Mouse (Mus musculus): ENCODE measurements around the gene Sag. TPM values are rescaled to one million over a fixed set of nuclear protein-coding genes. Genes with fewer than 3 reads are reported as not detected.

Gene Sag
- total RNA-seq (2022): under 1 TPM in 1 of 4 experiments, not detected in 3; 0.16 TPM

DNA sequence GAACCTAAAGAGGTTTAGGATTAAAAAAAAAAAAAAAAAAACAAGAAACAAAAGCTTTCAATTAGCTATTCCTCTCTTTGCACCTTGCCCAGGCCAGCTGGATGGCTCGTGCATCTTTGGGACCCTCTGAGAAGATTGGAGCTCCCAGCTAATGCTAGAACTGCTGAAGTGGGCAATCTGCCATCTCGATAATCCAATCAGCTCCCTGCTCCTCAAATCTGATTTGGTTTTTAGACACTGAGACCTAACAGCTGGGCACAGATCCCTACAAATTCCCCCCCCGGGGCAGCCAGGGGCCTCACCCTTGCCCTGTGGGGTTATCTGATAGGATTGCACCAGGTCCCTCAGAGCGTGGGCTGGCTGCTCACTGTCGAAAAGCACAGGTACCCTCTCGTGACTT lies at the start of gene Sag:
Gene Sag, plus strand, starts transcription at position 105 of the 400 bp plus-strand sequence.
- no peak for DNase-seq (ENCODE audit: low spot score in 2 of 2)

DNA sequence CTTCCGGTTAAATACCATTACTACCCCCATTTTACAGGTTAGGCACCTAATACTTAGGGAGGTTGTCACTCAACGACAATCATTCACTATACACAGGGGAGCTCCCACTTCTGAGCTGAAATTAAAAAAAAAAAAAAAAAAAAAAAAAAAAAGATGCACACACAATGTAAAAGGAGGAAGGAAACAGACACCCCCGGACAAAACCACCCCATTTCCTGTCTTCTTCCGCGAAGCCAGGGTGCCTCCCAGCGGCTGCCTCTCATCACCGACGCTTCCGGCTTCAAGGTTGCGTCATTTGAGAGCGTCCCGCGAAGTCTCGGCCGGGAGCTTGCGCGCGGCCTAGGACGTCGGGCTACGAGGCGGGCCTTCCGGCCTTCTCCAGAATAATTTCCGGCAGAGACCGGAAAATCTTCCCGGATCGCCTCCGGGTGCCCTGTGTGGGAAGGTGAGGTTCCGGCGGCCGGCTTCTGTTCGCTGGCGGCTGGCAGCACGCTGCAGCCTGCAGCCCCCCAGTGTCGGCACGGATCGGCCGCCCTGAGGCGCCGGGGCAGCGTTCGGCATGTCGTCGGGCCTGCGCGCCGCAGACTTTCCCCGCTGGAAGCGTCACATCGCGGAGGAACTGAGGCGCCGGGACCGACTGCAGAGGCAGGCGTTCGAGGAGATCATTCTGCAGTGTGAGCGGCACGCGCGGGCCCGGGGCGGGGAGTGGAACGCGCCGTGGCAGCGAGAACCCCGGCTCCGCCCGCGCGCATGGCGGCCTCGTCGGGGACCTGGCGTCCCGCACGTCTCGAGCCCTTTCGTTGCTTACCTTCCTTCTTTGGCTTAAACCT lies 47.6 kb upstream of the Sag start, which contains the start of gene Atg16l1:
Gene Atg16l1, plus strand, starts transcription at position 230 of the 830 bp plus-strand sequence.
- DNase-seq (ENCODE audit: low spot score in 2 of 2): peak; percentile 87 to 89

DNA sequence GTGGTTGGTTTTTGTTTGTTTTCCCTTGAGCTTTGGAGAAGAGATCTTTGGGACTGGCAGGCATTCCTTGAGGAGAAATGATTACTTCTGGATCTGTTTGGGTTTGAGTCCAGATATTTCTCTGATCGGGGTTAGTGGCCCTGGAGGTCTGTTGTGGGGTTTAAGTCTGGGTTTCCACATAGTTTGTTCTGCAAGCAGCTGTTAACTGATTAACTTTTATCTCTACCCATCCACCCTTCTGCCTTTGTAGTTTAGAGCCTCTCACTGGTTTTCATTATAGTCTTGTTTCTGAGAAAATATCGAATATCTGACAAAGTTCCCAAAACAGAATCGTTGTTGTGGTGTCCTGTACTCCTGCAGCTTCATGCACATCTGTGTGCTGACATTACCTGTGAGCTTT lies 39.7 kb upstream of the Sag start:
- no peak for DNase-seq (ENCODE audit: low spot score in 2 of 2)

DNA sequence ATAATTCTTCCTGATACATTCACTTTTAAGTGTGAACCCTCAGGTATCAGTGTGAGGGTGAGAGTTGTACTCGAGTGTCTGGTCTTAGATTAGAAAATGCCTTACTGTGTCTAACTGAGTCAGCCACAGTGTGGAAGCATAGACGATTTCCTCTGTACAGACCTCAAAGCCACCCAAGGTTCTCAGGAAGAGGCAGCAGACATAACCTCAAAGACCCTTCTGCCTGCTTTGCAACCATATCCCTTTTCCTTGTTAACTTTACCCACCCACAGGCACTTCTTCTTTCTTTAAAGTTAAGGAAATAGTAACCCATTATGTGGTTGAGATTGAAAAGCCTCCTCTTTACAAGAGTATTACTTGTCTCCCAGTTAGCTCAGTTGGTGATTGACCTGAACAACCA lies 37.7 kb upstream of the Sag start:
- no peak for DNase-seq (ENCODE audit: low spot score in 2 of 2)

DNA sequence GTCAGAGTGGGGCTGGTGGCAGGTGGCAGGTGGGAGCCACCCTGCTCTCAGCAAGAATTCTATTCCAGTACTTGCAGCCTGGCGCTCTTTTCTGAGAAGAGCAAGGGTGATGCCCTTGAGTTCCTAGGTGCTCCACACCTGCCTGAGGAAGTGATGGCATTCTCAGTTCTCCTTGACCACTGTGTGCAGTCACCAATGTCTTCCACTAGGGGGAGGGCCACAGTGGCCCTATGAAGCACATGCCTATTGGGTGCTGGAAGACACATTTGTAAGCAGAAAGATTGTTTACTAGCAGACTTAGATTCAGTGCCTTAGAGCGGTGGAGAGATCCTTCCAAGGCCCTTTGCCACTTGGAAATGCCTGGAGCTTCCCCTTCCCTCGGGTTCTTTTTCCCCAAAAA lies 37.2 kb upstream of the Sag start:
- DNase-seq (ENCODE audit: low spot score in 2 of 2): no peak

DNA sequence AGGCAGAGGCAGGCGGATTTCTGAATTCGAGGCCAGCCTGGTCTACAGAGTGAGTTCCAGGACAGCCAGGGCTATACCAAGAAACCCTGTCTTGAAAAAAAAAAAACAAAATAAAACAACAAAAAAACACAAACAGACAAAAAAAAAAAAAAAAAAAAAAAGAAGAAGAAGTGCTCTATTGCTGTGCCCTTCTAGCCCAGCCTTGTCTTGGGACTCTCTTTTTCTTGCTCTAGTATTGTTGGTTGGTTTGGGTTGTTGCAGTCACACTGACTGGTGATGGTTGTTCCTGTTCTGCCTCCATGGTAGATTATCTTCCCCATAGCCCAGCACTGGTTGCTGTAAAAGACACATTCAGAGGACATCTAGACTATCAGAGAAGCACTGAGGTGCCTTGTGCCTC lies 34.2 kb upstream of the Sag start:
- no peak for DNase-seq (ENCODE audit: low spot score in 2 of 2)

DNA sequence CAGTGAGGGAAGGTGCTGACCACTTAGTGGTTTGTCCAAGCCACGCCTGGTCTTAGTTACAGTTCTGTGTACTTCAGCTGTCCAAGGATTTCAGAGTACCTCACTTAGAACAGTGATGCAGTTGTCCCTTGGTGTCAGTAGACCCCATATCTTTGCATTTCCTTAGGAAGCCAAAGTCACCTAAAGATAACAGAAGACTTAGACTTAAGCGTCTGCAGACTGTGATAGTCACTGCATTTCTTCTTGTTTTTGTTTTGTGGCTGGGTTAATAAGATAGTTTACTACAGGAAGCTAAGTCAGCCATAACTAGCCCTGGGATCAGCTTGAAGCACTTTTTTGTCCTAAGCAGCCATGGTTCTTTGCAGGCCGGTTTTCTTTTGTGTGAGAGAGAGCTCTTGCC lies 33.0 kb upstream of the Sag start:
- DNase-seq (ENCODE audit: low spot score in 2 of 2): no peak

DNA sequence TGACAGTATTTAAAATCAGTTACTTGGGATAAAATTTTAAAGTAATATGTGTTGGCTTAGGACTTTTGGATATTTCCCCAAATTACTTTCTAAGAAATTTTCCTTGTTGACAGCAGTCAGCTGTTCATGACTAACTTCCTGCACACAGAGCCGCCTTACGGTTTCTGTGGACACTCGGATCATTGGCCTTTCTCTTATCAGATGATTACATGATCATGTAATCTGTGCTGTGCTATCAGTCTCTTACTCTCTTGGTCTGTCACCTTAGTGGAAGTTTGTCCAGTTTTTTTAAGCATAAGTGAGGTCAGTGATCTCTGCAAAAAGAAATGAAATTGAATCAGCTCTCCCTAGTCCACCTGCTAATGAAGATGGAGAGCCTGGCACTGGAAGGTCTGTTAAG lies 31.8 kb upstream of the Sag start:
- no peak for DNase-seq (ENCODE audit: low spot score in 2 of 2)

DNA sequence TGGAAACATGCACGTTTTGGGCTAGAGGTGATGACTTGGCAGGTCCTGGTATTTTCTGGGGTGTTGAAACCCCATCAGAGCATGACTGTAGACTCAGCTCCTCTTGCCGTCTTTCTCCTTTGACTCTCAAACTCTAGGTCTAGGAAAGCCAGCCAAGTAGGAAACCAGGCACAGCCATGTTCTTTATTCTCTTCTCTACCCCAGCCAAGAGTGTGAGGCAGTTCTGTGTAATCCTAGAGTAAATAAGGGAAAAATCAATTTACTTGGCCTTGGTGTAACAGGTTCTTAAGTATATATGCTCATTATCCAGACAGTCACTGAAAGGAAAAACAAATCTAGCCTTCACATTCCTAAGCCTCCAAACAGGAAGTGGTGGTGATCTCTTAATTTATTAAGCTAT lies 30.1 kb upstream of the Sag start:
- no peak for DNase-seq (ENCODE audit: low spot score in 2 of 2)

DNA sequence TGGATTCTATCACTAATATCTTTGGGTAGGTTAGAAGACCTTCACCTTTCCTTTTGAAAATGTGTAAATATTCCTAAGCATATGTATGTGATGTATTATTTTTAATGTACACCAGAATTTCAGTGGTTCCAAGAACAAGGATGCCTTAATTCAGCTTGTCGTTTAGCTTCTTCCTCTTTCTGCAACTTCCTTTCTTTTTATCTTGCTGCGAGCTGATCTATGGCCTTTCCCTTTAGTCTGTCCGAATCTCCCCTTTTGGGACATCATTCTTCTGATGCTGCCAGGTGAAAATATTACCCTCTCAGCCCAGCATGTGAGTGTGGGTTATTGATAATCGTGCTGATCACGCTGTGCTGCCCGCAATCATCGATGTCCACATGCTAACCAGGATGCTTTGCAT lies 28.6 kb upstream of the Sag start:
- no peak for DNase-seq (ENCODE audit: low spot score in 2 of 2)

DNA sequence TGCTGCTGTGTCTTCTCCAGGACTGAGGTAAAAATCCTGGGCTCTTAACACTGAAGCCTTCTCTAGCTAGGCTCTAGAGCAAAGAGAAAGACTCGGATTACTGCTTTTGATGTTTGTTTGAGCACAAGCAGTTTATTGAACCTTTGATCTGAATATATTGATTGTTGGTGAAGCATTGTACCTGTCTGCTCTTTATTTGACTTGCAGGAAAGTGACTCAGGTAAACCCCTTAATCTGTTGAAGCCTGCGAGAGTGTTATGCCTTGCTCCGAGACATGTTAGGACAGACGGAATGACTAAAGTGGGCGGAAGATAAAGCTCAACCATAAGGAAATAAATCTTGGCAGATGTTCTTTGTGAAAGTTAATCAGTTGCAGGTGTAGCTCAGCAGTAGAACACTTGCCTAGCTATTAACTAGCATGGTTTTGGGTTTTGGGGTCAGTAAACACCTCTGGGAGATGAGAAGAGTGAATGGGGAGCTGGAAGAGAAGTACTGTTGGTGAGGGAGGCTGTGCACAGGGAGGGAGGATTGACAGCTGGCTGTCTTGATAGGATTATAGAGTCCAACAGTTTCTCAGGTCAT lies 24.2 kb upstream of the Sag start:
- no peak for DNase-seq (ENCODE audit: low spot score in 2 of 2)

DNA sequence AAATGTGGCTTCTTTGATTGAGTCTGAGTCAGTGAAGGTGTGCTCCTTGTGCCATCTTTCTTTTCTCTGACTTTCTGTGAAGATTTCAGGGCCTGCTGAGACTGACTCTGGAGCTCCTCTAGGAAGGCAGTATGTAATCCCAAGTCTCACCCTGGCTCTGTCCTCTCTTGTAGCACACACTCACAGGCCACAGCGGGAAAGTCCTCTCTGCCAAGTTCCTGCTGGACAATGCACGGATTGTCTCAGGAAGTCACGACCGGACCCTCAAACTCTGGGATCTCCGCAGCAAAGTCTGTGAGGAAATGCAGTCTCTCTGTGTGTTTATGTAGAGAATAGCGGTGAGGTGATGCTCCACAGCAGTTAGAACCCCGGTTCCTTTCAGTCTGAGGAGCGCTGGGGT lies 17.8 kb upstream of the Sag start:
- no peak for DNase-seq (ENCODE audit: low spot score in 2 of 2)

DNA sequence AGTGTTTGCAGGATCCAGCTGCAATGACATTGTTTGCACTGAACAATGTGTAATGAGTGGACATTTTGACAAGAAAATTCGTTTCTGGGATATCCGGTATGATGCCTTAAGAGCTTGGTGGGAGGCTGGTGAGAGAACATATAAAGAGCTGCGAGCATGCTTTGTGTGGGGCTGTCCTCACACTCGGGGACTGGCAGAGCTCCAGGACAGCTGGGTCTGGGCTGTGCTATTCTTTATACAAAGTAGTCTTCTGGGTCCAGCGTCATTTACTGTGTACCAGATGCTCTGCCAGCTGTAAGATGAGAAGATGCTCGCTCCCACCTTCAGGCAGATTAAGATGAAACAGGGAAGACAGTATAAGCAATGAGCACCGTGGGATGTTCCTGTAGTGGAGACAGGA lies 17.2 kb upstream of the Sag start:
- DNase-seq (ENCODE audit: low spot score in 2 of 2): no peak

DNA sequence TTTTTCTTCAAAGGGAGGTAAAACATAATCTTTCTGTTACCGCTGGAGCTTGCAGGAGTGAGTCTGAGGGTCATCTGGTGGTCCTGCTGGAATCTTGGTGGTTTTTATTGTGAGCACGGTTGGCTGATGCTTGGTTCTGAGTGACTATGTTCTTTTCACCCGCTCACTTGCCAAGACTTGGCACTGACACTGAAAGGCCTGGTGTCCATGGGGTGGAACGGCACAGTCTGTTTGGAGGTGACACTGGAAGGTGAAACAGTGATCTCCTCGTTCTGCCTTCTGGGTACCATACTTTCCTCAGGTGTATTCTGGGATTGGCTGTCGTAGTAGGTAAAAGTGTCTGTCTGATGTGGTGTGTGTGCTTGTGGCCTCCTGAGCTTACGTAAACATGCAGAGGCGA lies 13.8 kb upstream of the Sag start:
- DNase-seq (ENCODE audit: low spot score in 2 of 2): no peak

DNA sequence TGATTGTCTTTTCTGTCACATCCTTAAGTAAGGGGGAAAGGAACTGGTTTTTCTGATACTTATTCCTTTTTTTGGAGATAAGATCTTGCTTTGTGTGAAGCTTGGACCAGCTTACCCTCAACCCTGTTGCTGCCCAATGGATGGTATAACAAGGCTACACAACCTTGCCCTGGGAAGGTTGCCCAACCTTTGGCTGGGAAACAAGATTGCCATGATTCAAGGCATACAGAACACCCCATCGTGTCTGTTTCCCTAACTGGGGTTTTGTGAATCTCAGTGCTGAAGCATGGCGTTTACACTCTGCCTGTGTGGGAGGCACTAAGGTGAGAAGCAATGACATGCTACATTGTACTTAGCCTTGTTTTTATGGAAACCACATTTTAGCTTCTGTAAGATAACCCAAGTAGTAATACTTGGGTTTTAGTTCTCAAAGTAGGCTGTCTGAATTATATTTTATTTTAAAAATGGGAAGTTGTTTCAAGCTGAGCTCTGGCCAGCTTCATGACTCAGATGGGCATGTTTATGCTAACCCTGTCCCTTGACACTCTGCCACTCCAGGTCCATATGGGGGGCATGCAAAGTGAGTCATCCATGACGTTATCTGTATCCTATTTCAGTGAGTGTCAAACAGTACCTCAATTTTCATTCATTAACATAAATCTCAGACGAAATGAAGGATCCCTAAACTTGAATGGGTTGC lies 10.9 kb upstream of the Sag start:
- no peak for DNase-seq (ENCODE audit: low spot score in 2 of 2)

DNA sequence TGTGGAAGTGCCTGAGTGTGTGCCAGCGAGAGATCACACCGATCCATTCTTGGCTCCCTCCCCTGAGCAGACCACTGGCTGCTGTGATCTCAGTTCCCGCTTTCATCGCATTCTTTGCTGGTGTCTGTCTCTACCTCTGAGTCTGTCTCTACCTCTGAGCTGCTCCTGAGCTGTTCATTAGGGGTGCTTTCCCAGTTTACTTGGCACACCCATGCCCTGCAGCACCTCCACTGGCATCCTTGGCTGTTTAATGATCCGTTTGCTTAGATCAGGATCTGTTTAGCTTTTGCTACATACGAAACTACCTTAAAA lies 10.4 kb upstream of the Sag start:
- no peak for DNase-seq (ENCODE audit: low spot score in 2 of 2)

DNA sequence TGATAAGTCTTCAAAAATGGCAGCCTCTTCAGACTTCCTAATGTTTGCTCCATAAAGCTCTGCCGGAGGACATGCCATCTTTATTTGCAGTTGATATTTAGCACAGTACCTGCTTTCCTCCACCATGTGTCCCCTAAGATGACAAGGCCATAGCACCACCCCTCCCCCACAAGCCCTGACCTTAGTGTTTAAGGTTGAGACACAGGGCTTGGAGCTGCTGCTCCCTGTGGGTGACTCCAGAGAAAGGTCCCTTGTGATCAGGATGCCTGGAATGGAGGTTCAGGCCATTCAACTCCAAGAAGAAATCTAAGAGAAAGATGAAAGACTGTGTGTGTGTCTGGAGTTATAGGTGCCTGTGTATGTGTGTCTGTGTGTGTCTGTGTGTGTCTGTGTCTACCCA lies 5.8 kb upstream of the Sag start:
- no peak for DNase-seq (ENCODE audit: low spot score in 2 of 2)

DNA sequence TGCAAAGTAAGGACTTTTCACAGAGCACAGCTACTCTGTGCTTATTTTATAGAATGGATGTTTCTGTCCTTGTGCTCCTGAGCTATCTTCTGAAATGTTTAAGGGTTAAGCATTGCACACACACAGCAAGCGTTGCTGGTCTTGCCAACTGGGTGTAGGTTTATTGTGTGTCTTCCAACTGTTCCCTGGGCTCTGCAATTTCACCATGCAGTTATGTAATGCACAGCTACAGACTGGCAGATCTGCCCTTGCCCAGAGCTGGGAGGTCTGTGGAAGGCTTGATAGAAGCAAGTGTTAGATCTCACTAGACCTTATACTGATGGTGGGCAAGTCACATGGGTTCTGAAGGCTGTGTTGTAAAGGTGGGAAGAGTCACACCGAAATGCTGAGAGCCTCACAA lies 5.2 kb upstream of the Sag start:
- no peak for DNase-seq (ENCODE audit: low spot score in 2 of 2)

DNA sequence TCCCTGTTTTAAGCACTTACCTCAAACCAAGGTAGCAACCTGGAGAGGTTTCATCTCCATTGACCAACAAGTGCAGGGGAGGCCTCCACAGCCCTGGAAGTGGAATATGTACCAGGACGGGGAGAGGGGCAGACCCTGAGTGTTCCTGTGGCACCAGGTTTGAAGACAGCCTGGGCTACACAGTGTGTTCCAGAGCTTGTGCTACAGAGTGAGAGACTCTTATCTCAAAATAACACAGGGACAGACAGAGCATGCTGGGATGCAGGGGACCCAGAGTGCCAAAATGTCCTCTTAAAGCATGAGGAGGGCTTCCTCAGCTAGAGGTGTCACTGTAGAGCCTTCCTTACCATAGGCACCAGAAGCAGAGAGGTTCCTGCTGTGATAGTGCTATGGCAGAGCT lies 4.3 kb downstream of the Sag start:
- no peak for DNase-seq (ENCODE audit: low spot score in 2 of 2)

DNA sequence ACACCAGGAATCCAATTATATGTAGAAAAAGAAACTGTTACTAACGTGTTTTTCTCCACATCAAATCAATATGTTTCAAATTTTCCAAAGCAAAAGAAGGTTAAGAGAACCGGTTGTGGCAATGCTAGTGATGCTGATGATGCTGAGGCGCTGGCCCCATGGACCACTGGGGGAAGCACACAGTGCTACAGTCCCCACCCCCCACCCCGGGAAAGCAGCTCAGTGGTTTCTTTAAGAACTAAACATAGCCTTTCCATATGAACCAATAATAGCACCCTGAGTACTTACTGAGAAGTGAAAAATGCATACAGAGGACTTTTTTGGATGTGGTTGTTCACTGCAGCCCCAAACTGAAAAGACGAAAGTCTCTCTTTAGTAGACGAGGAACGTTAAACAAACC lies 7.9 kb downstream of the Sag start:
- DNase-seq (ENCODE audit: low spot score in 2 of 2): no peak

DNA sequence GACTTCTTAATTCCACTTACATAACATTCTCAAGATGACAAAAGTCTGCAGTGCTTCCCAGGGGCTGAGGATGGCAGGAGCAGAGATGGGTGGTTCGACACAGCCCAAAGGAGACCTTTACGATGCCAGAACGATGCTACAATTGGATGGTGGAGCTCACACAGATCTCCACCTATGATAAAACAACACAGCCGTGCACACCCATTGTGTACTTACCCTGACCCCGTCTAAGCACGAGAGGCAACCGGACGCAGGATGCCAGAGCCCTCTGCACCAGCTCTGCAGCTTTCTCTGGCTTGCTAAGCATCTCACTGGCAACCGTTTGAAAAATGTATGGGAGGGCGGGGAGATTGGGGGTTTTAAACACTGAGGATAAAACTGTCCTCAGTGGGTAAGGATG lies 8.6 kb downstream of the Sag start:
- no peak for DNase-seq (ENCODE audit: low spot score in 2 of 2)

DNA sequence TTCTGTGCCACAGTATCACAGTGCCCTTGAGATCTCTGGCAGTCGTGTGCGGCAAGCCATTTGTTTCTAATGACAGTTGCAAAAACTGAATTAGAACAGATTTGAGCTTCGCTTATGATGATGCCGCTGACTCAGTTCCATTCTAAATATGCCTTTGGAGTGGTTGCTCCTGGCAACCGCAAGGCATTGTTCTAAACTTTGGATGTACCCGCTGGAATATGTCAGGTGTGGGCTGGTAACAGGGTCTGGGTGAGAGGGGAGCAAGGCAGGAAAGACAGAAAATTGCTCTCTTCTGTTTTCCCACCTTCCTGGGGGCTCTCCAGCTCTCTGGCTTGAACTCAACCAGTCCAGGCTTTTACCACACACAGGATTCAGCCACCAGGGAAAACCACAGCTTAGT lies 9.7 kb downstream of the Sag start:
- no peak for DNase-seq (ENCODE audit: low spot score in 2 of 2)

DNA sequence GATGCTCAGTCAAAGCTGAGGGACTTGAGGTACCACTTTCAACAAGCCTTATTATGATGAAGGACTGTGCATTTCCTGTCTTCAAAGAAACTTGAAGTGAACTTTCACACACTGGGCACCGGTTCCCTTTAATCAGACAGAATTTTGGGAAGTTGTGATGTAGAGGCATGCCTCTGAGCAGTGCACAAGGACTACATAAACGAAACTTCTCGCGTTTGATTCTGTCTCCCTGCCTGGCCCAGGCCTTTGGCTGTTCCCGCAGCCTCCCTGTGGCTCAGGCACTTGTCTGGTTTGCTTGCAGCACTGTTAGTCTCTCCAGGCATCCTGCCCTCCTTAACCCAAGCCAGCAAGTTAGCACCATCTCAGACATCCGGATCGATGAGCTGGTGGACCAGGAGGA lies 10.2 kb downstream of the Sag start:
- DNase-seq (ENCODE audit: low spot score in 2 of 2): no peak
